Mouse (Mus musculus) erythroblast, embryonic 14.5 days (primary cell): ENCODE data around the gene Lrrc4b.

Experiments
- GATA1 ChIP-seq: IDR thresholded peaks from 2 replicates; pipeline ENCODE4 v1.6.1; 2012; ENCODE audit warnings: low read length, inconsistent platforms, mixed read lengths
- TAL1 ChIP-seq: IDR thresholded peaks from 3 replicates; pipeline ENCODE4 v1.6.1; 2012; ENCODE audit warnings: low read length, inconsistent platforms, mixed read lengths

GRCm38 (mm10) chr7:44453256-44453655 lies 24.4 kb downstream of the Lrrc4b start:
- no peak for TF ChIP-seq TAL1
- no peak for TF ChIP-seq GATA1
